Mouse (Mus musculus): Measurements from ENCODE around the gene Nme7. TPM values are rescaled to one million over a fixed set of nuclear protein-coding genes. Genes with fewer than 3 reads are reported as not detected.

Gene Nme7
- polyA plus RNA-seq, 1 experiment from 2014 or later = 30.4 TPM

GRCm38 (mm10) chr1:164471632-164472031, 167.7 kb downstream of the Nme7 start:
- Histone ChIP-seq H3K4me2 (replicated peaks; ENCODE audit: low read depth, low read length) (no peak overlapping the region), H3K9me3 (ENCODE audit: control insufficient read depth, low read length) (no peaks in the 10 kb centered on the region), H3K4me1 (replicated peaks; ENCODE audit: control insufficient read depth, insufficient read depth, low read length) (no peaks in the 10 kb centered on the region), H3K27me3 (ENCODE audit: control insufficient read depth, insufficient read depth, low read length) (no peaks in the 10 kb centered on the region), H3K9ac (ENCODE audit: low read depth, low read length) (no peak overlapping the region), H3K4me3 (ENCODE audit: low read depth, low read length) (no peak overlapping the region), H3K27ac (ENCODE audit: low read depth, low read length) (no peak overlapping the region), H3K36me3 (ENCODE audit: control insufficient read depth, insufficient read depth, low read length) (no peaks in the 10 kb centered on the region)
- DNase-seq (ENCODE audit: low spot score) (no peak), ATAC-seq (ENCODE audit: low FRiP score) (no peak)
- WGBS = 90% methylated on average over 5 of the region's 5 CpGs

- H3K9me3 ChIP-seq (ENCODE audit: control insufficient read depth, low read length) = no peaks in the 10 kb centered on the region
- no peaks in the 10 kb centered on the region for H3K4me1 ChIP-seq (replicated peaks; ENCODE audit: control insufficient read depth, insufficient read depth, low read length)
- no peak overlapping the region for H3K9ac ChIP-seq (ENCODE audit: low read depth, low read length)
- no peak overlapping the region for H3K27ac ChIP-seq (ENCODE audit: low read depth, low read length)
- WGBS = 89% methylated on average over 7 of the region's 7 CpGs
- no peaks in the 10 kb centered on the region for H3K36me3 ChIP-seq (ENCODE audit: control insufficient read depth, insufficient read depth, low read length)
- ATAC-seq (ENCODE audit: low FRiP score) = no peak
- no peaks in the 10 kb centered on the region for H3K27me3 ChIP-seq (ENCODE audit: control insufficient read depth, insufficient read depth, low read length)
- H3K4me2 ChIP-seq (replicated peaks; ENCODE audit: low read depth, low read length) = no peak overlapping the region
- no peak overlapping the region for H3K4me3 ChIP-seq (ENCODE audit: low read depth, low read length)
- no peak for DNase-seq (ENCODE audit: low spot score)
These were observed 169.5 kb downstream of the Nme7 start for GRCm38 (mm10) chr1:164473398-164473797.

GRCm38 (mm10) chr1:164474310-164474709, 170.4 kb downstream of the Nme7 start:
- Histone ChIP-seq H3K9me3 (ENCODE audit: control insufficient read depth, low read length) (no peaks in the 10 kb centered on the region), H3K9ac (ENCODE audit: low read depth, low read length) (no peak overlapping the region), H3K4me3 (ENCODE audit: low read depth, low read length) (no peak overlapping the region), H3K4me1 (replicated peaks; ENCODE audit: control insufficient read depth, insufficient read depth, low read length) (no peaks in the 10 kb centered on the region), H3K36me3 (ENCODE audit: control insufficient read depth, insufficient read depth, low read length) (no peaks in the 10 kb centered on the region), H3K27ac (ENCODE audit: low read depth, low read length) (no peak overlapping the region), H3K4me2 (replicated peaks; ENCODE audit: low read depth, low read length) (no peak overlapping the region), H3K27me3 (ENCODE audit: control insufficient read depth, insufficient read depth, low read length) (no peaks in the 10 kb centered on the region)
- ATAC-seq (ENCODE audit: low FRiP score) (no peak), DNase-seq (ENCODE audit: low spot score) (no peak)
- WGBS = 90% methylated on average over 6 of the region's 6 CpGs

- no peaks in the 10 kb centered on the region for H3K36me3 ChIP-seq (ENCODE audit: control insufficient read depth, insufficient read depth, low read length)
- H3K4me1 ChIP-seq (replicated peaks; ENCODE audit: control insufficient read depth, insufficient read depth, low read length) = no peaks in the 10 kb centered on the region
- no peak overlapping the region for H3K4me3 ChIP-seq (ENCODE audit: low read depth, low read length)
- DNase-seq (ENCODE audit: low spot score) (no peak), ATAC-seq (ENCODE audit: low FRiP score) (no peak)
- WGBS = 79% methylated on average over 7 of the region's 7 CpGs
- H3K27me3 ChIP-seq (ENCODE audit: control insufficient read depth, insufficient read depth, low read length) = no peaks in the 10 kb centered on the region
- no peak overlapping the region for H3K9ac ChIP-seq (ENCODE audit: low read depth, low read length)
- no peaks in the 10 kb centered on the region for H3K9me3 ChIP-seq (ENCODE audit: control insufficient read depth, low read length)
- H3K4me2 ChIP-seq (replicated peaks; ENCODE audit: low read depth, low read length) = no peak overlapping the region
- H3K27ac ChIP-seq (ENCODE audit: low read depth, low read length) = no peak overlapping the region
These were observed 171.0 kb downstream of the Nme7 start for GRCm38 (mm10) chr1:164474778-164475511.

GRCm38 (mm10) chr1:164475895-164476294, 172.0 kb downstream of the Nme7 start:
- no peak overlapping the region for H3K27ac ChIP-seq (ENCODE audit: low read depth, low read length)
- H3K4me1 ChIP-seq (replicated peaks; ENCODE audit: control insufficient read depth, insufficient read depth, low read length) = no peaks in the 10 kb centered on the region
- WGBS = 87% methylated on average over 4 of the region's 4 CpGs
- no peaks in the 10 kb centered on the region for H3K36me3 ChIP-seq (ENCODE audit: control insufficient read depth, insufficient read depth, low read length)
- no peak overlapping the region for H3K9ac ChIP-seq (ENCODE audit: low read depth, low read length)
- no peak overlapping the region for H3K4me2 ChIP-seq (replicated peaks; ENCODE audit: low read depth, low read length)
- H3K4me3 ChIP-seq (ENCODE audit: low read depth, low read length) = no peak overlapping the region
- ATAC-seq (ENCODE audit: low FRiP score) (no peak), DNase-seq (ENCODE audit: low spot score) (no peak)
- H3K9me3 ChIP-seq (ENCODE audit: control insufficient read depth, low read length) = no peaks in the 10 kb centered on the region
- H3K27me3 ChIP-seq (ENCODE audit: control insufficient read depth, insufficient read depth, low read length) = no peaks in the 10 kb centered on the region

GRCm38 (mm10) chr1:164480755-164481644, 177.1 kb downstream of the Nme7 start:
- H3K9me3 ChIP-seq (ENCODE audit: control insufficient read depth, low read length) = no peaks in the 10 kb centered on the region
- H3K4me2 ChIP-seq (replicated peaks; ENCODE audit: low read depth, low read length) = no peak overlapping the region
- no peaks in the 10 kb centered on the region for H3K4me1 ChIP-seq (replicated peaks; ENCODE audit: control insufficient read depth, insufficient read depth, low read length)
- 88% methylated on average over 5 of the region's 5 CpGs for WGBS
- H3K9ac ChIP-seq (ENCODE audit: low read depth, low read length) = no peak overlapping the region
- H3K36me3 ChIP-seq (ENCODE audit: control insufficient read depth, insufficient read depth, low read length) = no peaks in the 10 kb centered on the region
- no peak overlapping the region for H3K27ac ChIP-seq (ENCODE audit: low read depth, low read length)
- DNase-seq (ENCODE audit: low spot score) = no peak
- ATAC-seq (ENCODE audit: low FRiP score) = no peak
- H3K4me3 ChIP-seq (ENCODE audit: low read depth, low read length) = no peak overlapping the region
- no peaks in the 10 kb centered on the region for H3K27me3 ChIP-seq (ENCODE audit: control insufficient read depth, insufficient read depth, low read length)

- Histone ChIP-seq H3K9me3 (ENCODE audit: control insufficient read depth, low read length) (no peaks in the 10 kb centered on the region), H3K9ac (ENCODE audit: low read depth, low read length) (no peak overlapping the region), H3K36me3 (ENCODE audit: control insufficient read depth, insufficient read depth, low read length) (no peaks in the 10 kb centered on the region), H3K4me2 (replicated peaks; ENCODE audit: low read depth, low read length) (no peak overlapping the region), H3K4me1 (replicated peaks; ENCODE audit: control insufficient read depth, insufficient read depth, low read length) (no peaks in the 10 kb centered on the region), H3K27me3 (ENCODE audit: control insufficient read depth, insufficient read depth, low read length) (no peaks in the 10 kb centered on the region), H3K27ac (ENCODE audit: low read depth, low read length) (no peak overlapping the region), H3K4me3 (ENCODE audit: low read depth, low read length) (no peak overlapping the region)
- DNase-seq (ENCODE audit: low spot score) (no peak), ATAC-seq (ENCODE audit: low FRiP score) (no peak)
- WGBS = 60% methylated on average over 9 of the region's 9 CpGs
These were observed 177.9 kb downstream of the Nme7 start for GRCm38 (mm10) chr1:164481645-164482354.

GRCm38 (mm10) chr1:164482833-164483232, 178.9 kb downstream of the Nme7 start:
- 81% methylated on average over 3 of the region's 3 CpGs for WGBS
- Histone ChIP-seq H3K4me2 (replicated peaks; ENCODE audit: low read depth, low read length) (no peak overlapping the region), H3K4me3 (ENCODE audit: low read depth, low read length) (no peak overlapping the region), H3K27ac (ENCODE audit: low read depth, low read length) (no peak overlapping the region), H3K36me3 (ENCODE audit: control insufficient read depth, insufficient read depth, low read length) (no peaks in the 10 kb centered on the region), H3K9ac (ENCODE audit: low read depth, low read length) (no peak overlapping the region), H3K9me3 (ENCODE audit: control insufficient read depth, low read length) (no peaks in the 10 kb centered on the region), H3K27me3 (ENCODE audit: control insufficient read depth, insufficient read depth, low read length) (no peaks in the 10 kb centered on the region), H3K4me1 (replicated peaks; ENCODE audit: control insufficient read depth, insufficient read depth, low read length) (no peaks in the 10 kb centered on the region)
- ATAC-seq (ENCODE audit: low FRiP score) (no peak), DNase-seq (ENCODE audit: low spot score) (no peak)

Measured in hindbrain, embryonic 11.5 days (tissue).